Mouse (Mus musculus) granulocyte monocyte progenitor cell, adult 5-6 weeks (primary cell): ENCODE results near the gene Gm9821. TPM values are rescaled to one million over a fixed set of nuclear protein-coding genes. Genes with fewer than 3 reads are reported as not detected.

Experiments used
- ATAC-seq: replicated peaks from 2 replicates; pipeline ENCODE4 v1.8.0; 2016; ENCODE audit warnings: mild to moderate bottlenecking, moderate TSS enrichment, inconsistent platforms; ENCODE audit not compliant: poor library complexity, severe bottlenecking
- total RNA-seq, 2 experiments: library from RNA; stranded (forward) in 1 of 2; stranded (reverse) in 1 of 2; fragments of 200-712, 200-1000 nt in 1 of 2; fragments of >200 nt in 1 of 2; fragmentation: Nextera tagmentation in 1 of 2; gene quantifications; 2 replicates each; pipeline ENCODE4 v1.2.3; 2014 to 2017

Gm9821 gene
- total RNA-seq, 2 experiments from 2014 or later, result 0.21 TPM; not detected in 1

GRCm38 (mm10) chr2:91965417-91965816, 19.9 kb downstream of the Gm9821 start:
- peak; percentile 70 for ATAC-seq

GRCm38 (mm10) chr2:91966367-91966766, 20.9 kb downstream of the Gm9821 start:
- ATAC-seq, result peak; percentile 42

- no peak for ATAC-seq
Measured at GRCm38 (mm10) chr2:91967962-91968361, 22.5 kb downstream of the Gm9821 start.

- no peak for ATAC-seq
Measured at GRCm38 (mm10) chr2:91971231-91972097, 26.0 kb downstream of the Gm9821 start.

- ATAC-seq, result peak; percentile 88
Measured at GRCm38 (mm10) chr2:91972121-91972566, 26.6 kb downstream of the Gm9821 start.

GRCm38 (mm10) chr2:91973416-91974135, 28.1 kb downstream of the Gm9821 start:
- ATAC-seq, result no peak

- ATAC-seq, result no peak
Measured at GRCm38 (mm10) chr2:91975581-91976541, 30.4 kb downstream of the Gm9821 start, which contains the start of gene Dgkz. TSS of gene Dgkz (minus strand) at chr2:91975864.

GRCm38 (mm10) chr2:91977960-91978359, 32.5 kb downstream of the Gm9821 start:
- peak; percentile 71 for ATAC-seq

GRCm38 (mm10) chr2:91978547-91978946, 33.0 kb downstream of the Gm9821 start:
- ATAC-seq, result no peak

- no peak for ATAC-seq
Measured at GRCm38 (mm10) chr2:91980245-91980644, 34.7 kb downstream of the Gm9821 start.

- ATAC-seq, result no peak
Measured at GRCm38 (mm10) chr2:91980830-91981229, 35.3 kb downstream of the Gm9821 start.

- peak; percentile 90 for ATAC-seq
Measured at GRCm38 (mm10) chr2:91984439-91984838, 38.9 kb downstream of the Gm9821 start.

GRCm38 (mm10) chr2:91984906-91985525, 39.5 kb downstream of the Gm9821 start:
- peak; percentile 17 for ATAC-seq

GRCm38 (mm10) chr2:91986071-91986470, 40.6 kb downstream of the Gm9821 start:
- ATAC-seq, result peak; percentile 43; the same call in 1 of the 2 replicates

- ATAC-seq, result peak; percentile 56
Measured at GRCm38 (mm10) chr2:91987542-91987941, 42.0 kb downstream of the Gm9821 start.

GRCm38 (mm10) chr2:91989750-91990149, 44.2 kb downstream of the Gm9821 start:
- no peak for ATAC-seq

- no peak for ATAC-seq
Measured at GRCm38 (mm10) chr2:91993409-91993808, 47.9 kb downstream of the Gm9821 start.

GRCm38 (mm10) chr2:91996006-91996405, 50.5 kb downstream of the Gm9821 start:
- ATAC-seq, result no peak
